Mouse (Mus musculus): ENCODE measurements around the gene Srrm3. TPM values are rescaled to one million over a fixed set of nuclear protein-coding genes. Genes with fewer than 3 reads are reported as not detected.

Gene Srrm3
- polyA plus RNA-seq, 1 experiment, result not detected

DNA sequence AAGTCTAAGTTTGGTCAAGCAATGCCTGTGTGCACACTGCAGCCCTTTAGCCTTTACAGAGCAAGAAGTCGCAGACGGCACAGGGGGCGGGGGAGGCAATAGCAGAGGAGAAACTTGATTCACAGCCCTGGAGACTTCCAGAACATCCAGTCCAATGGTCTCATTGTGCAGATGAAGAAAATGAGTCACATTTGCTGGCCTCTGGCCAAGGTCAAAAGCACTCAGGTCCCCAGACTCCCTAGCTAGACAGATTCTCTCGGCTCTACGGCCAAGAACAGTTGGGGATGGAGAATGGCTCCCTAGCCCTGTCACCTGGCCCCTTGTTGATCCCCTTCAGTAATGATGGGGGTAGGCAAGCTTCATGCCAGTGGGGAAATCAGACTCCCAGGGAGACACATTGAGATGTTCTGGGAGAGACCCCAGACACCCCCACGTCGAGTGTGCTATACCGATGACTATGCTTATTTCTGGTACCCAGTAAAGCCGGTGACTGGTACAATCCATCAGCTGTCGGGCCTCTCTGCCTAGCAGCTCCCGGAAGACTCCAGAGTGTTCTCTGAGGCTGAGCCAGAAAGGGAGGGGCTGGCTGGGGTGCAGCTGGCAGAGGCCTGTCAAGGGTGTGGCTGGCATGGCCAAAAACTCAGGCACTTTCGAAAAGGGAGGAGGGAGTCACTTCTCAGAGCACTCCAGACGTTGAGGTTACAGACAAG lies 72.9 kb downstream of the Srrm3 start:
- peaks cover 18% of the 10 kb centered on the region for H3K4me1 ChIP-seq (ENCODE audit: control insufficient read depth, insufficient read depth, low read length)
- H3K4me3 ChIP-seq (ENCODE audit: insufficient read depth, low read length), result no peak overlapping the region
- no peak overlapping the region for H3K27ac ChIP-seq (ENCODE audit: insufficient read depth, low read depth, low read length)
- TF ChIP-seq CTCF (IDR thresholded peaks at IDR 0.05; ENCODE audit: low read depth, low read length) (no peak), POLR2A (IDR thresholded peaks at IDR 0.05; ENCODE audit: borderline replicate concordance, low read depth, low read length) (no peak)

DNA sequence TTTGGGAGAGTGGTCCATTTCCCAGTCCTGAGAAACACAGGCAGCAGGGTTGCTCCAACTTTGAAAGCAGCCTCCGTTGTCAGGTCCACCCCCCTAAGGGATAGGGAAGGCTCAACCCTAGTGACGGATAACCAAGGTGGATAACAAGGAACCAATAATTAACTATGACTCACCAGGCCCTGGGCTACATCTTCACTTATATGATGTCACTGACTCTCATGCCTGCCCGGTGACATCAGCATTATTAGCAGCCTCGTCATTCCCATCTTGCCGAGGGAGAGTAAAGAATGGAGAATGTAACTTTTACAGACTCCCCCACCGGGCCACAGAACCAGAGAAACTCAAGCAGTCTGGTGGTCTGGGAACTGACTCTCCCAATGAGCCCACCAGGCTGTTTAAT lies 78.0 kb downstream of the Srrm3 start:
- H3K4me3 ChIP-seq (ENCODE audit: insufficient read depth, low read length), result no peak overlapping the region
- H3K27ac ChIP-seq (ENCODE audit: insufficient read depth, low read depth, low read length), result no peak overlapping the region
- peaks cover 3% of the 10 kb centered on the region for H3K4me1 ChIP-seq (ENCODE audit: control insufficient read depth, insufficient read depth, low read length)
- TF ChIP-seq POLR2A (IDR thresholded peaks at IDR 0.05; ENCODE audit: borderline replicate concordance, low read depth, low read length) (no peak), CTCF (IDR thresholded peaks at IDR 0.05; ENCODE audit: low read depth, low read length) (no peak)

DNA sequence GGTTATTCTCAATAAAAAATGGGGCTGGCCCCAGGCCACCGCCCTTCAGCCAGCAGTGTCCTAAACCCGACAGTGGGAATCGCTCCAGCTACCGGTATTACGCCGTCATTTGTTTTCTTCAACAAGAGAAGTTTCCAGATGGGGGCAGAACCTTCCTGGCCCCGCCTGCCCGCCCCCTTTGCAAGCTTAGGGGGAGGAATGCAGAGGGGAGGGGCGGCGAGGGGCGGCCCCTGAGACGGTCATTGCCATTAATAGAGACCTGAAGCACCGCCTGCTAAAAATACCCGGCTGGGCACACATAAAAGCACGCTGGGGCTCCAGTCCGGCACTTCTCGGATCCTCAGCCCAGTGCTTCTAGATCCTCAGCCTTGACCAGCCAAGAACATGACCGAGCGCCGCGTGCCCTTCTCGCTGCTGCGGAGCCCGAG lies 81.0 kb downstream of the Srrm3 start, which contains the start of gene Hspb1:
Hspb1 (plus strand) TSS at position 245 of the 428 bp plus-strand sequence.
- TF ChIP-seq CTCF (IDR thresholded peaks at IDR 0.05; ENCODE audit: low read depth, low read length), result no peak
- no peak for TF ChIP-seq POLR2A (IDR thresholded peaks at IDR 0.05; ENCODE audit: borderline replicate concordance, low read depth, low read length)
- Histone ChIP-seq H3K4me3 (ENCODE audit: insufficient read depth, low read length) (peak within 1 kb of the TSS; percentile 19), H3K27ac (ENCODE audit: insufficient read depth, low read depth, low read length) (no peak within 1 kb of the TSS), H3K4me1 (ENCODE audit: control insufficient read depth, insufficient read depth, low read length) (no peaks in the 10 kb centered on the region)

DNA sequence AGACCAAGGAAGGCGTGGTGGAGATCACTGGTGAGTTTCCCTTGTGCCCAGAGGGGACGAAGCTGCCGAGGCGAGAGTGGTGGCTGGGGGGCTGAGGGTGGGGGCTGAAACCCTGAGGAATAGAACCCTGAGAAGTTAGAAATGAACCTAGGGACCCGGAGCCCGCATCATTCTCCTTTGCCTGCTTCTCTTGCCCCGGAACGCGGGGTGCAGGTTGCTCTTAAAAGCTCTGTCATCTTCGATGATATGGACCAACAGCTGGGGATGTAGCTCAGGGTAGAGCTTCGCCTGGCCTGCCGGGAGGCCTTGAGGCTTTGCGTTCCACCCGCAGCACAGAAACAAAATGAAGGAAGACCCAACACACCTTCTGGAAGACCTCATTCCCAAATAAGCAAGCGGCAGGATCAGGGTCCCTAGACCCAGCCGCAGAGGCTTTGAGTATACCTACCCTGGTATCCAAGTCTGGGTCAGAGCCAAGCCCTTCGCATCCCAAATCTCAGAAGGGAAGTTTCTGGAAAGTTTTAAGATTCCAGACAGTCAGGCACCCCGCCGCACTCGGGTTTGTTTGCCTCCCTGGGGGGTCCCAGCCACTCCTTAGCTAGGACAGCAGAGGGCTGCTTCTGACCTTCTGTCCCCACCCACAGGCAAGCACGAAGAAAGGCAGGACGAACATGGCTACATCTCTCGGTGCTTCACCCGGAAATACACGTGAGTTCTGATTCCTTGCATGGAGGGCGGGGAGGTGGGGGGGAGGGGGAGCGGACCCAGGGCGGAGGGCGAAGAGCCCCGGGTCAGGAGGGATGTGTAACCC lies 81.9 kb downstream of the Srrm3 start:
- Histone ChIP-seq H3K4me3 (ENCODE audit: insufficient read depth, low read length) (no peak overlapping the region), H3K4me1 (ENCODE audit: control insufficient read depth, insufficient read depth, low read length) (no peaks in the 10 kb centered on the region), H3K27ac (ENCODE audit: insufficient read depth, low read depth, low read length) (no peak overlapping the region)
- no peak for TF ChIP-seq POLR2A (IDR thresholded peaks at IDR 0.05; ENCODE audit: borderline replicate concordance, low read depth, low read length)
- TF ChIP-seq CTCF (IDR thresholded peaks at IDR 0.05; ENCODE audit: low read depth, low read length), result no peak

DNA sequence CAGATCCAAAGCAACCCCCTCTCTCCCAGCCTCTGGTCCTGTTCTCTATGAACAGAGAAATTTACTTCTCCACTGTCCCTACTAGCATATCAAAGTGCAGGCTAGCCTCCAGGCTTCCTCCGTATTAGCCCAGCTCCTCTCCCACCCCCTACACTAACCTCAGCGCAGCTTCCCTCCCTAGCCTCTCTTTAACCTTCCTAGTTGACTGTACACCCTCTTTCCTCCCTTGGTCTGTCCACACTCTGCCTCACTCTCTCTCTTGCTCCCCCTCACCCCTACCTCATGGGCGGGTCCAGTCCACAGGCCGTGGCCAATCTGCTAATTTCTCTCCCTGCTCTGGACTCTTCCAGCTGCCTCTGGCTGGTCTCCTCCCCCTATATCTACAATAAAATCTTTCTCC lies 83.6 kb downstream of the Srrm3 start:
- Histone ChIP-seq H3K4me1 (ENCODE audit: control insufficient read depth, insufficient read depth, low read length) (no peaks in the 10 kb centered on the region), H3K4me3 (ENCODE audit: insufficient read depth, low read length) (no peak overlapping the region), H3K27ac (ENCODE audit: insufficient read depth, low read depth, low read length) (no peak overlapping the region)
- no peak for TF ChIP-seq POLR2A (IDR thresholded peaks at IDR 0.05; ENCODE audit: borderline replicate concordance, low read depth, low read length)
- no peak for TF ChIP-seq CTCF (IDR thresholded peaks at IDR 0.05; ENCODE audit: low read depth, low read length)

DNA sequence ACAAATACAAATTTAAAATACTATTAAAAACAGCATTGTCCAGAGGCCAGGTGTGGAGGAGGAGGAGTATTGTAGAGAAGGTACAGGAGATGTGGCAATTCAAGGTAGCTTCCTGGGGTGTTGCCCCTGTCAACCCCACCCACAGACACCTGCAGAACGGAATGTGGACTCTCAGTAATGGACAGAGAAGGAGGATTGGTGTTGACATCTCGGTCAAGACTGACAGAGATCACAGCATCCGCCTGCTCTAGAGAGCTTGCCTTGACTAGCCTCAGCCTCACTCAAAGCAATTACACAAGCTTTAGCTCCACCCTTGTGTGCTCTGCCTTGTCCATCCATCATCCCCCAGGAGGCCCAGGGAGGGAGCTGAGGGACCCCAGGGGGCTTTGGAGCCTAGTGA lies 84.2 kb downstream of the Srrm3 start:
- TF ChIP-seq POLR2A (IDR thresholded peaks at IDR 0.05; ENCODE audit: borderline replicate concordance, low read depth, low read length), result no peak
- no peak for TF ChIP-seq CTCF (IDR thresholded peaks at IDR 0.05; ENCODE audit: low read depth, low read length)
- no peaks in the 10 kb centered on the region for H3K4me1 ChIP-seq (ENCODE audit: control insufficient read depth, insufficient read depth, low read length)

DNA sequence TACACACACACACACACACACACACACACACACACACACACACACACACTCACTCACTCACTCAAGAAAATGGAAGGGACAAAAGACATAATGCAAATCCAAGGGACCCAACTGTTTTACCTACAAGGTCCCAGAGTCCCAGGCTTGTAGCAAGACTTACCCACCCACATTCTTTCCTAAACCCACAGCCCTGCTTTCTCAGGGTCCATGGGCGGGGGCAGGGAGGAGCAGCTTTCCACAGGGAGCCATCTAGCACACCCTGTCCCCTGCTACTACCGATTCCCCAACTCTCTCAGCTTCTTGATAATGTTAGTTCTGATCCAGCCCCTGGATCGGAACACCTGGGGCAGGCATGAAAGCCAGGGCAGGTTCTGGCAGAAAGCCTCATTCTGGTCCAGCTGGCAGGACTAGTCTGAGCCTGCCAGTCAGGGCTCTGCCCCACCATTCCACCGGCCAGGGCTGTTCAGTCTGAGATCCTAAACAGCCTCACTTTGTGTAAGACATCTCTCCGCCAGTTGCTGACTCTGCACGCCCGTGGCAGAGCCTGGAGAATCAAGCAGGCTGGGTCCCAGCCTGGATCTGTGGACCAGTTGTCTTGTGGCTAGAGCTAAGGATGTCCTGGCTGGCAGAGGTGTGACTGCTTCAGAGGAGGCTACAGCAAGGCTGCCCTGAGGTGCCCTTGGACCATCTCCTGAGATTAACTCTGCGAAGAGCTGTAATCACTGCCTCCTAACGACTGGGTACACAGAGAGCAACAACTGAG lies 86.1 kb downstream of the Srrm3 start:
- H3K4me3 ChIP-seq (ENCODE audit: insufficient read depth, low read length), result no peak overlapping the region
- H3K27ac ChIP-seq (ENCODE audit: insufficient read depth, low read depth, low read length), result no peak overlapping the region
- TF ChIP-seq CTCF (IDR thresholded peaks at IDR 0.05; ENCODE audit: low read depth, low read length) (no peak), POLR2A (IDR thresholded peaks at IDR 0.05; ENCODE audit: borderline replicate concordance, low read depth, low read length) (no peak)
- H3K4me1 ChIP-seq (ENCODE audit: control insufficient read depth, insufficient read depth, low read length), result no peaks in the 10 kb centered on the region

More for the DNA sequence above, 84.2 kb downstream of the Srrm3 start:
- Histone ChIP-seq H3K27ac (ENCODE audit: insufficient read depth, low read depth, low read length) (no peak overlapping the region), H3K4me3 (ENCODE audit: insufficient read depth, low read length) (no peak overlapping the region)

DNA sequence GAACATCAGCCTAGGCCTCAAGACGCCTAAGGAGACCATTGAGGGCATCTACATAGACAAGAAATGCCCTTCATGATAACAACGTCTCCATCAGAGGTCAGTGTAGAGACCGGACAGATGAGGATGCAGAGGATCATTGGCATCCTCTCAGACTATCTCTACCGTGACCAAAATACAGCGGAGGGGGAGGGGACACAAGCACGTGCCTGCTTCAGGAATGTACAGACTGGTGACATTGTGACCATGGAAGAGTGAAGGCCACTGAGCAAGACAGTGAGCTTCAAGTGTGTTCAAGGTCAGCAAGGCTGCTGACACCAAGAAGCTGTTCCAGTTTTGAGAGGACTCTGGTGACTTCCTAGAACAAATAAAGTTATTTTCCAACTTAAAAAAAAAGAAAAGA lies 88.3 kb downstream of the Srrm3 start:
- TF ChIP-seq POLR2A (IDR thresholded peaks at IDR 0.05; ENCODE audit: borderline replicate concordance, low read depth, low read length), result no peak
- TF ChIP-seq CTCF (IDR thresholded peaks at IDR 0.05; ENCODE audit: low read depth, low read length), result no peak
- H3K4me1 ChIP-seq (ENCODE audit: control insufficient read depth, insufficient read depth, low read length), result no peaks in the 10 kb centered on the region
- H3K4me3 ChIP-seq (ENCODE audit: insufficient read depth, low read length), result no peak overlapping the region
- H3K27ac ChIP-seq (ENCODE audit: insufficient read depth, low read depth, low read length), result no peak overlapping the region

DNA sequence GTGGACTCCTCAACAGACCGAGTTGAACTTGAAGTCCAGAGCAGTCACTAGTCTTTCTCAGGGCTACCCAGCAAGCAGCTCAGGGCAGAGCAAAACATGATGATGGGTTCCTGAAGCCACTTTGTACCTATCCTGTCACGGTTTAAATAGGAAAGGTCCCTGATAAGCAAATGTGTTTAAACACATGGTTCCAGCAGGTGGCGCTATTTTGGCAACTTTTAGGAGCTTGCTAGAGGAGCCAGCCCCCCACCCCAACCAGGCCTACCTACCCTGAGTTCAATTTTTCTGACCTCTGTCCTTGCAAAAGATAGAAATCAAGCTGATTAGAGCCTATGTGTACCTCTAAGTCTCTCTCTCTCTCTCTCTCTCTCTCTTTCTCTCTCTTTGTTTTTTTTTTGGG lies 91.3 kb downstream of the Srrm3 start:
- Histone ChIP-seq H3K4me1 (ENCODE audit: control insufficient read depth, insufficient read depth, low read length) (no peaks in the 10 kb centered on the region), H3K4me3 (ENCODE audit: insufficient read depth, low read length) (no peak overlapping the region), H3K27ac (ENCODE audit: insufficient read depth, low read depth, low read length) (no peak overlapping the region)
- peak; percentile 75 for TF ChIP-seq CTCF (IDR thresholded peaks at IDR 0.05; ENCODE audit: low read depth, low read length)
- no peak for TF ChIP-seq POLR2A (IDR thresholded peaks at IDR 0.05; ENCODE audit: borderline replicate concordance, low read depth, low read length)
